Mouse (Mus musculus): ENCODE results near the gene Pask.

GRCm38 (mm10) chr1:93365641-93366040 lies 22.4 kb upstream of the Pask start:
- TF ChIP-seq CTCF (IDR thresholded peaks at IDR 0.05; ENCODE audit: low read depth), result no peak
- no peak for TF ChIP-seq EP300 (IDR thresholded peaks at IDR 0.05; ENCODE audit: low read depth)

Measured in liver, postnatal 0 days (tissue).